In genomic region chr10:83145836-83146235, GRCm38 (mm10) we compare ENCODE assay signal across 11 mouse cellular contexts.
A peak's percentile ranks its signal among the peaks of the same experiment; 100 is the strongest.
DNase-seq lines count a peak whose midpoint lies in the region; ATAC-seq lines count a peak whose summit lies in the region.
"Had no signal": no experiment of that assay in that cellular context is flagged by ENCODE, and none has a peak within 500 bp of the region (broad histone marks: within the 10 kb centered on the region; RNA-seq: fewer than 3 reads in every experiment).

No protein-coding gene starts in this region.

- peaks cover 4% of the 10 kb centered on the region; the same call in 1 of the 2 replicates for H3K4me1 ChIP-seq in intestine, embryonic 14.5 days (replicated peaks; ENCODE audit: control insufficient read depth, insufficient read depth, low read length)
- peaks cover 5% of the 10 kb centered on the region; the same call in 1 of the 2 replicates for H3K4me1 ChIP-seq in intestine, embryonic 15.5 days (replicated peaks)
- peaks cover 2% of the 10 kb centered on the region; the same call in 1 of the 2 replicates for H3K4me1 ChIP-seq in embryonic facial prominence, embryonic 11.5 days (ENCODE audit: control insufficient read depth, insufficient read depth, low read length)
- H3K4me1 ChIP-seq in limb, embryonic 11.5 days (ENCODE audit: control insufficient read depth, insufficient read depth, low read length): peaks cover 12% of the 10 kb centered on the region; the same call in 1 of the 2 replicates

- no peak overlapping the region for H3K4me2 ChIP-seq in intestine, embryonic 14.5 days (ENCODE audit: low read length)
- H3K4me2 ChIP-seq in intestine, embryonic 15.5 days (replicated peaks): no peak overlapping the region
- no peak overlapping the region for H3K4me2 ChIP-seq in embryonic facial prominence, embryonic 11.5 days (ENCODE audit: low read depth, low read length)
- H3K4me2 ChIP-seq in limb, embryonic 11.5 days (ENCODE audit: low read depth, severe bottlenecking): no peak overlapping the region

- DNase-seq in intestine, embryonic 14.5 days (ENCODE audit: low spot score): no peak
- peak; percentile 21 for DNase-seq in R1 (ENCODE audit: low read depth, low spot score)
- peak; percentile 58 for DNase-seq in embryonic facial prominence, embryonic 11.5 days (ENCODE audit: low spot score)
- peak; percentile 57 for DNase-seq in limb, embryonic 11.5 days (ENCODE audit: low spot score)
- DNase-seq in frontal cortex, postnatal 14 days (ENCODE audit: low spot score in 2 of 2): no peak
- no peak for DNase-seq in Muller cell, postnatal 12 days (ENCODE audit: inconsistent ontology term)
- no peak for DNase-seq in ovary, postnatal 36 days (ENCODE audit: low spot score)
- DNase-seq: gastrocnemius, postnatal 10 days; lung, postnatal 4 days had no signal

- no peaks in the 10 kb centered on the region for H3K27me3 ChIP-seq in intestine, embryonic 14.5 days (replicated peaks; ENCODE audit: control insufficient read depth, insufficient read depth, low read length)
- H3K27me3 ChIP-seq in intestine, embryonic 15.5 days (replicated peaks): no peaks in the 10 kb centered on the region
- H3K27me3 ChIP-seq in embryonic facial prominence, embryonic 11.5 days (ENCODE audit: control insufficient read depth, insufficient read depth, low read length): no peaks in the 10 kb centered on the region
- no peaks in the 10 kb centered on the region for H3K27me3 ChIP-seq in limb, embryonic 11.5 days (ENCODE audit: control insufficient read depth, insufficient read depth, low read length)

- H3K27ac ChIP-seq in intestine, embryonic 14.5 days (ENCODE audit: low read depth): no peak overlapping the region
- no peak overlapping the region for H3K27ac ChIP-seq in intestine, embryonic 15.5 days
- H3K27ac ChIP-seq in embryonic facial prominence, embryonic 11.5 days (replicated peaks; ENCODE audit: low read depth, low read length): 0 out of 2 replicates have a peak overlapping the region, but pooled peaks have one; percentile 41
- peak overlapping the region; percentile 82 for H3K27ac ChIP-seq in limb, embryonic 11.5 days (replicated peaks; ENCODE audit: low read depth, low read length)

- 0 out of 2 replicates have a peak, but pooled peaks have one; percentile 36 for ATAC-seq in intestine, embryonic 14.5 days (replicated peaks; ENCODE audit: low FRiP score, low TSS enrichment, low read depth)
- ATAC-seq in intestine, embryonic 15.5 days: no peak
- peak; percentile 63; the same call in 1 of the 2 replicates for ATAC-seq in embryonic facial prominence, embryonic 11.5 days (replicated peaks; ENCODE audit: insufficient number of reproducible peaks, low FRiP score, low TSS enrichment, low read depth)
- ATAC-seq in limb, embryonic 11.5 days (ENCODE audit: insufficient number of reproducible peaks, low FRiP score, low TSS enrichment, low read depth): peak; percentile 76

- H3K4me3 ChIP-seq in intestine, embryonic 14.5 days (ENCODE audit: low read depth, low read length): no peak overlapping the region
- no peak overlapping the region for H3K4me3 ChIP-seq in intestine, embryonic 15.5 days (replicated peaks)
- H3K4me3 ChIP-seq in embryonic facial prominence, embryonic 11.5 days (ENCODE audit: low read depth, low read length): no peak overlapping the region
- H3K4me3 ChIP-seq in limb, embryonic 11.5 days (ENCODE audit: low read depth, low read length): no peak overlapping the region
- H3K4me3 ChIP-seq: myocyte had no signal

- WGBS in intestine, embryonic 14.5 days: 67% methylated on average over 14 of the region's 14 CpGs
- 60% methylated on average over 14 of the region's 14 CpGs for WGBS in intestine, embryonic 15.5 days
- 27% methylated on average over 14 of the region's 14 CpGs for WGBS in embryonic facial prominence, embryonic 11.5 days
- 53% methylated on average over 14 of the region's 14 CpGs for WGBS in limb, embryonic 11.5 days

- H3K9me3 ChIP-seq in intestine, embryonic 14.5 days (ENCODE audit: control insufficient read depth, low read length): no peaks in the 10 kb centered on the region
- no peaks in the 10 kb centered on the region for H3K9me3 ChIP-seq in intestine, embryonic 15.5 days
- no peaks in the 10 kb centered on the region for H3K9me3 ChIP-seq in embryonic facial prominence, embryonic 11.5 days (replicated peaks; ENCODE audit: control insufficient read depth, low read length)
- no peaks in the 10 kb centered on the region for H3K9me3 ChIP-seq in limb, embryonic 11.5 days (ENCODE audit: control insufficient read depth, low read length)

- H3K9ac ChIP-seq in intestine, embryonic 14.5 days (ENCODE audit: low read length): no peak overlapping the region
- H3K9ac ChIP-seq in intestine, embryonic 15.5 days: no peak overlapping the region
- no peak overlapping the region for H3K9ac ChIP-seq in embryonic facial prominence, embryonic 11.5 days (replicated peaks; ENCODE audit: low read length)
- H3K9ac ChIP-seq in limb, embryonic 11.5 days (ENCODE audit: low read length): no peak overlapping the region

- H3K36me3 ChIP-seq in intestine, embryonic 14.5 days (ENCODE audit: control insufficient read depth, insufficient read depth, low read length): no peaks in the 10 kb centered on the region
- H3K36me3 ChIP-seq in intestine, embryonic 15.5 days: no peaks in the 10 kb centered on the region
- no peaks in the 10 kb centered on the region for H3K36me3 ChIP-seq in embryonic facial prominence, embryonic 11.5 days (replicated peaks; ENCODE audit: control insufficient read depth, insufficient read depth, low read depth, low read length)
- no peaks in the 10 kb centered on the region for H3K36me3 ChIP-seq in limb, embryonic 11.5 days (ENCODE audit: control insufficient read depth, insufficient read depth, low read length)

Comparison
In these comparisons a context has a peak if more than half of its experiments do, and no peak if none do; other contexts are left out.
1. DNase-seq: peak in R1 (single experiment), embryonic facial prominence, embryonic 11.5 days (single experiment) and limb, embryonic 11.5 days (single experiment); none in intestine, embryonic 14.5 days (single experiment), frontal cortex, postnatal 14 days (0 of 2), Muller cell, postnatal 12 days (single experiment) and ovary, postnatal 36 days (single experiment).
2. H3K27ac ChIP-seq: peak in embryonic facial prominence, embryonic 11.5 days (single experiment) and limb, embryonic 11.5 days (single experiment); none in intestine, embryonic 14.5 days (single experiment) and intestine, embryonic 15.5 days (single experiment).